Mouse (Mus musculus) G1E (cell line): ENCODE measurements around the gene Asic1.

ENCODE experiments used
- CTCF ChIP-seq: IDR thresholded peaks from 2 replicates; pipeline ENCODE4 v1.5.1; 2012; ENCODE audit warnings: low read depth, low read length, inconsistent platforms, mixed read lengths
- GATA1 ChIP-seq: IDR thresholded peaks from 2 replicates; pipeline ENCODE4 v1.6.1; 2012; ENCODE audit warnings: borderline replicate concordance, low read length, inconsistent platforms, mixed read lengths
- GATA2 ChIP-seq: IDR thresholded peaks from 2 replicates; pipeline ENCODE4 v1.6.1; 2012; ENCODE audit warnings: low read depth, low read length, inconsistent platforms, borderline replicate concordance

DNA sequence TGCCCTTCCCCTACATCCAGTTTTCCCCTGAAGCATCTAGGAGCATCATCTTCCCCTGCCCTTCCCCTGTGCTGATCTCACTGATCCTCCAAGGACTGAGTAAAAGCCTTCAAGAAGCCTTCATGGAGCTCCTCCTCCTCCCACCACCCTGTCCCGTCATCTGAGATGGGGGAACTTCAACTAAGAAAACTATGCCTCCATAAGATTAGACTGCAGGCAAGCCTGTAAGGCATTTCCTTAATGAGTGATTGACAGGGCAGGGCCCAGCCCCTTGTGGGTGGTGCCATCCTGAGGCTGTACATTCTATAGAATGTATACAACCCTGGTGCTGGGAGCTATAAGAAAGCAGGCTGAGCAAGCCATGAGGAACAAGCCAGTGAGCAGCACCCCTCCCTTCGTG lies 11.7 kb upstream of the Asic1 start:
- TF ChIP-seq CTCF (no peak), GATA1 (no peak), GATA2 (no peak)
